Mouse (Mus musculus) embryonic fibroblast, embryonic 13.5 days (primary cell): ENCODE measurements around the gene Ebf1.

ENCODE experiments used
- CTCF ChIP-seq: IDR thresholded peaks from 2 replicates; pipeline ENCODE4 v1.5.1; 2011; ENCODE audit warnings: mild to moderate bottlenecking, control low read depth, low read length, moderate library complexity, borderline replicate concordance; ENCODE audit not compliant: insufficient read depth
- POLR2A ChIP-seq: IDR thresholded peaks from 2 replicates; pipeline ENCODE4 v1.6.1; 2011; ENCODE audit warnings: low read depth, mild to moderate bottlenecking, control low read depth, low read length, moderate library complexity

GRCm38 (mm10) chr11:44837592-44837991, 220.5 kb downstream of the Ebf1 start:
- TF ChIP-seq POLR2A (no peak), CTCF (no peak)
